15 mouse cellular contexts compared by ENCODE assay signal in genomic region chr6:32471639-32472038, GRCm38 (mm10).
DNase-seq lines count a peak whose midpoint lies in the region; ATAC-seq and TF ChIP-seq lines count a peak whose summit lies in the region.
"Had no signal": no experiment of that assay in that cellular context is flagged by ENCODE, and none has a peak within 500 bp of the region (broad histone marks: within the 10 kb centered on the region; RNA-seq: fewer than 3 reads in every experiment).

No protein-coding gene starts in this region.

- H3K9ac ChIP-seq in forebrain, postnatal 0 days: no peak overlapping the region
- H3K9ac ChIP-seq in forebrain, embryonic 12.5 days: no peak overlapping the region
- no peak overlapping the region for H3K9ac ChIP-seq in heart, embryonic 16.5 days (ENCODE audit: low read length)

- no peak overlapping the region for H3K4me3 ChIP-seq in forebrain, postnatal 0 days (ENCODE audit: low read depth, low read length)
- H3K4me3 ChIP-seq in forebrain, embryonic 12.5 days (replicated peaks): no peak overlapping the region
- H3K4me3 ChIP-seq in heart, embryonic 16.5 days (ENCODE audit: low read length): no peak overlapping the region

- no peaks in the 10 kb centered on the region for H3K36me3 ChIP-seq in forebrain, postnatal 0 days (ENCODE audit: insufficient read depth)
- H3K36me3 ChIP-seq in forebrain, embryonic 12.5 days (replicated peaks): no peaks in the 10 kb centered on the region
- H3K36me3 ChIP-seq in heart, embryonic 16.5 days (ENCODE audit: control insufficient read depth, insufficient read depth): no peaks in the 10 kb centered on the region

- no peak for DNase-seq in forebrain, postnatal 0 days
- no peak for DNase-seq in heart, adult 11 months
- DNase-seq in right cerebral cortex, adult 18-20 months: peak; percentile 68
- no peak for DNase-seq in right cerebral cortex, postnatal 4 days
- DNase-seq in ovary, adult 18-20 months (ENCODE audit: low spot score): no peak
- DNase-seq: adrenal gland, adult 8-10 months; cerebellum, adult 11 months; cerebellum, postnatal 14 days; gastrocnemius, postnatal 14 days; kidney, adult 8-10 months; kidney, postnatal 25 days; lung, adult 18-20 months; thymus, postnatal 36 days had no signal

- peaks cover 15% of the 10 kb centered on the region for H3K4me1 ChIP-seq in forebrain, postnatal 0 days (ENCODE audit: insufficient read depth)
- 0 out of 2 replicates have a peak, but pooled peaks cover 3% of the 10 kb centered on the region for H3K4me1 ChIP-seq in forebrain, embryonic 12.5 days
- peaks cover 35% of the 10 kb centered on the region for H3K4me1 ChIP-seq in heart, embryonic 16.5 days (ENCODE audit: control insufficient read depth, insufficient read depth, low read length)

- H3K9me3 ChIP-seq in forebrain, postnatal 0 days (ENCODE audit: low read length): no peaks in the 10 kb centered on the region
- H3K9me3 ChIP-seq in forebrain, embryonic 12.5 days: no peaks in the 10 kb centered on the region
- no peaks in the 10 kb centered on the region for H3K9me3 ChIP-seq in heart, embryonic 16.5 days (replicated peaks; ENCODE audit: control insufficient read depth, low read length)

- 56% methylated on average over 3 of the region's 3 CpGs for WGBS in forebrain, postnatal 0 days
- WGBS in forebrain, embryonic 12.5 days: 67% methylated on average over 3 of the region's 3 CpGs
- 54% methylated on average over 3 of the region's 3 CpGs for WGBS in heart, embryonic 16.5 days

- TF ChIP-seq CTCF in forebrain, postnatal 0 days (IDR thresholded peaks at IDR 0.05; ENCODE audit: low read depth): no peak

- H3K27me3 ChIP-seq in forebrain, postnatal 0 days (ENCODE audit: insufficient read depth, low read length): no peaks in the 10 kb centered on the region
- H3K27me3 ChIP-seq in forebrain, embryonic 12.5 days: no peaks in the 10 kb centered on the region
- no peaks in the 10 kb centered on the region for H3K27me3 ChIP-seq in heart, embryonic 16.5 days (ENCODE audit: control insufficient read depth, insufficient read depth, low read length)

- H3K4me2 ChIP-seq in forebrain, postnatal 0 days (ENCODE audit: low read depth): no peak overlapping the region
- no peak overlapping the region for H3K4me2 ChIP-seq in forebrain, embryonic 12.5 days
- no peak overlapping the region for H3K4me2 ChIP-seq in heart, embryonic 16.5 days (ENCODE audit: low read depth, low read length)

- ATAC-seq in forebrain, postnatal 0 days: peak; percentile 15; the same call in 1 of the 2 replicates
- no peak for ATAC-seq in forebrain, embryonic 12.5 days (ENCODE audit: low FRiP score)
- ATAC-seq in heart, embryonic 16.5 days (replicated peaks; ENCODE audit: extremely low read depth, insufficient read depth, low FRiP score): no peak

- H3K27ac ChIP-seq in forebrain, postnatal 0 days (ENCODE audit: low read depth, low read length): peak overlapping the region; percentile 52; the same call in 1 of the 2 replicates
- H3K27ac ChIP-seq in forebrain, embryonic 12.5 days: no peak overlapping the region
- H3K27ac ChIP-seq in heart, embryonic 16.5 days (ENCODE audit: low read length): peak overlapping the region; percentile 52
